ENCODE assay signal across 19 mouse cellular contexts in genomic region chr7:67031284-67031683, GRCm38 (mm10).
DNase-seq lines count a peak whose midpoint lies in the region; ATAC-seq and TF ChIP-seq lines count a peak whose summit lies in the region.
"Had no signal": no experiment of that assay in that cellular context is flagged by ENCODE, and none has a peak within 500 bp of the region (broad histone marks: within the 10 kb centered on the region; RNA-seq: fewer than 3 reads in every experiment).

No protein-coding gene starts in this region.

- TF ChIP-seq EP300 in liver, postnatal 0 days (IDR thresholded peaks at IDR 0.05; ENCODE audit: low read depth) = no peak
- TF ChIP-seq EP300 in liver, embryonic 14.5 days (IDR thresholded peaks at IDR 0.05; ENCODE audit: low read depth) = no peak

- no peaks in the 10 kb centered on the region for H3K4me1 ChIP-seq in liver, embryonic 11.5 days (replicated peaks; ENCODE audit: control insufficient read depth, insufficient read depth, low read length)
- H3K4me1 ChIP-seq in liver, postnatal 0 days (ENCODE audit: insufficient read depth) = no peaks in the 10 kb centered on the region
- peaks cover 40% of the 10 kb centered on the region for H3K4me1 ChIP-seq in heart, embryonic 12.5 days (replicated peaks)
- H3K4me1 ChIP-seq in liver, embryonic 14.5 days (replicated peaks; ENCODE audit: control insufficient read depth in 2 of 2, insufficient read depth in 2 of 2, low read length in 1 of 2) = no peaks in the 10 kb centered on the region
- H3K4me1 ChIP-seq in forebrain, postnatal 0 days (ENCODE audit: insufficient read depth) = no peaks in the 10 kb centered on the region
- H3K4me1 ChIP-seq: forebrain, embryonic 15.5 days; midbrain, embryonic 12.5 days; neural tube, embryonic 13.5 days had no signal

- H3K9ac ChIP-seq in liver, embryonic 11.5 days (ENCODE audit: low read depth, low read length) = no peak overlapping the region
- no peak overlapping the region for H3K9ac ChIP-seq in liver, postnatal 0 days (replicated peaks)
- H3K9ac ChIP-seq in heart, embryonic 12.5 days = no peak overlapping the region
- H3K9ac ChIP-seq in liver, embryonic 14.5 days (replicated peaks) = no peak overlapping the region
- no peak overlapping the region for H3K9ac ChIP-seq in forebrain, postnatal 0 days
- H3K9ac ChIP-seq: embryonic facial prominence, embryonic 12.5 days; forebrain, embryonic 15.5 days; limb, embryonic 15.5 days; midbrain, embryonic 12.5 days; neural tube, embryonic 13.5 days had no signal

- no peaks in the 10 kb centered on the region for H3K36me3 ChIP-seq in liver, embryonic 11.5 days (ENCODE audit: control insufficient read depth, insufficient read depth, low read length)
- no peaks in the 10 kb centered on the region for H3K36me3 ChIP-seq in liver, postnatal 0 days (replicated peaks; ENCODE audit: insufficient read depth, low read length)
- 0 out of 2 replicates have a peak, but pooled peaks cover 4% of the 10 kb centered on the region for H3K36me3 ChIP-seq in heart, embryonic 12.5 days
- H3K36me3 ChIP-seq in liver, embryonic 14.5 days (replicated peaks; ENCODE audit: control insufficient read depth, insufficient read depth, low read depth) = no peaks in the 10 kb centered on the region
- no peaks in the 10 kb centered on the region for H3K36me3 ChIP-seq in forebrain, postnatal 0 days (ENCODE audit: insufficient read depth)
- H3K36me3 ChIP-seq: embryonic facial prominence, embryonic 12.5 days; forebrain, embryonic 15.5 days; limb, embryonic 15.5 days; midbrain, embryonic 12.5 days; neural tube, embryonic 13.5 days had no signal

- H3K4me3 ChIP-seq in liver, embryonic 11.5 days (ENCODE audit: low read depth, low read length) = no peak overlapping the region
- H3K4me3 ChIP-seq in liver, postnatal 0 days (ENCODE audit: low read depth, low read length) = no peak overlapping the region
- no peak overlapping the region for H3K4me3 ChIP-seq in heart, embryonic 12.5 days
- H3K4me3 ChIP-seq in liver, embryonic 14.5 days (ENCODE audit: insufficient read depth in 1 of 2, low read depth in 2 of 2, low read length in 2 of 2) = no peak overlapping the region
- H3K4me3 ChIP-seq in forebrain, postnatal 0 days (ENCODE audit: low read depth, low read length) = no peak overlapping the region
- H3K4me3 ChIP-seq: embryonic facial prominence, embryonic 12.5 days; erythroblast, embryonic 14.5 days; forebrain, embryonic 15.5 days; limb, embryonic 15.5 days; midbrain, embryonic 12.5 days; neural tube, embryonic 13.5 days had no signal

- ATAC-seq in liver, embryonic 11.5 days (replicated peaks; ENCODE audit: low FRiP score) = peak; percentile 56; the same call in 1 of the 2 replicates
- no peak for ATAC-seq in liver, postnatal 0 days
- ATAC-seq in common myeloid progenitor, adult 5-6 weeks (replicated peaks; ENCODE audit: low read depth, poor library complexity, severe bottlenecking) = peak; percentile 67
- peak; percentile 91 for ATAC-seq in heart, embryonic 12.5 days (ENCODE audit: insufficient number of reproducible peaks, low FRiP score)
- ATAC-seq in liver, embryonic 14.5 days (ENCODE audit: insufficient read depth) = peak; percentile 69
- ATAC-seq in forebrain, postnatal 0 days = no peak
- ATAC-seq: forebrain, embryonic 15.5 days had no signal

- TF ChIP-seq CTCF in liver, postnatal 0 days (IDR thresholded peaks at IDR 0.05; ENCODE audit: low read depth) = no peak
- no peak for TF ChIP-seq CTCF in liver, embryonic 14.5 days (IDR thresholded peaks at IDR 0.05; ENCODE audit: low read depth)
- no peak for TF ChIP-seq CTCF in forebrain, postnatal 0 days (IDR thresholded peaks at IDR 0.05; ENCODE audit: low read depth)

- H3K9me3 ChIP-seq in liver, embryonic 11.5 days (ENCODE audit: control insufficient read depth, low read length) = no peaks in the 10 kb centered on the region
- no peaks in the 10 kb centered on the region for H3K9me3 ChIP-seq in liver, postnatal 0 days (ENCODE audit: low read length)
- peaks cover 2% of the 10 kb centered on the region; the same call in 1 of the 2 replicates for H3K9me3 ChIP-seq in heart, embryonic 12.5 days (replicated peaks)
- H3K9me3 ChIP-seq in liver, embryonic 14.5 days (ENCODE audit: control insufficient read depth, low read length) = no peaks in the 10 kb centered on the region
- H3K9me3 ChIP-seq in forebrain, postnatal 0 days (ENCODE audit: low read length) = no peaks in the 10 kb centered on the region
- H3K9me3 ChIP-seq: embryonic facial prominence, embryonic 12.5 days; forebrain, embryonic 15.5 days; limb, embryonic 15.5 days; midbrain, embryonic 12.5 days; neural tube, embryonic 13.5 days had no signal

- H3K27ac ChIP-seq in liver, embryonic 11.5 days (ENCODE audit: low read depth, low read length) = no peak overlapping the region
- H3K27ac ChIP-seq in liver, postnatal 0 days (ENCODE audit: low read depth) = no peak overlapping the region
- H3K27ac ChIP-seq in heart, embryonic 12.5 days (ENCODE audit: poor library complexity, severe bottlenecking) = peak overlapping the region; percentile 77
- H3K27ac ChIP-seq in liver, embryonic 14.5 days = no peak overlapping the region
- H3K27ac ChIP-seq in forebrain, postnatal 0 days (ENCODE audit: low read depth, low read length) = no peak overlapping the region
- H3K27ac ChIP-seq: embryonic facial prominence, embryonic 12.5 days; forebrain, embryonic 15.5 days; limb, embryonic 15.5 days; macrophage; midbrain, embryonic 12.5 days; neural tube, embryonic 13.5 days had no signal

- no peak overlapping the region for H3K4me2 ChIP-seq in liver, embryonic 11.5 days
- no peak overlapping the region for H3K4me2 ChIP-seq in liver, postnatal 0 days (ENCODE audit: low read depth, low read length)
- H3K4me2 ChIP-seq in heart, embryonic 12.5 days = no peak overlapping the region
- H3K4me2 ChIP-seq in liver, embryonic 14.5 days (ENCODE audit: low read depth) = no peak overlapping the region
- no peak overlapping the region for H3K4me2 ChIP-seq in forebrain, postnatal 0 days (ENCODE audit: low read depth)
- H3K4me2 ChIP-seq: embryonic facial prominence, embryonic 12.5 days; forebrain, embryonic 15.5 days; limb, embryonic 15.5 days; midbrain, embryonic 12.5 days; neural tube, embryonic 13.5 days had no signal

- H3K27me3 ChIP-seq in liver, embryonic 11.5 days (replicated peaks; ENCODE audit: control insufficient read depth, insufficient read depth, low read length) = no peaks in the 10 kb centered on the region
- H3K27me3 ChIP-seq in liver, postnatal 0 days (ENCODE audit: insufficient read depth, low read length) = no peaks in the 10 kb centered on the region
- H3K27me3 ChIP-seq in heart, embryonic 12.5 days (replicated peaks) = no peaks in the 10 kb centered on the region
- H3K27me3 ChIP-seq in liver, embryonic 14.5 days (ENCODE audit: control insufficient read depth, insufficient read depth, low read length) = no peaks in the 10 kb centered on the region
- H3K27me3 ChIP-seq in forebrain, postnatal 0 days (ENCODE audit: insufficient read depth, low read length) = no peaks in the 10 kb centered on the region
- H3K27me3 ChIP-seq: embryonic facial prominence, embryonic 12.5 days; forebrain, embryonic 15.5 days; limb, embryonic 15.5 days; midbrain, embryonic 12.5 days; neural tube, embryonic 13.5 days had no signal

- WGBS in liver, embryonic 11.5 days = 43% methylated on average over 2 of the region's 2 CpGs
- 52% methylated on average over 2 of the region's 2 CpGs for WGBS in liver, postnatal 0 days (ENCODE audit: insufficient replicate concordance)
- 12% methylated on average over 2 of the region's 2 CpGs for WGBS in heart, embryonic 12.5 days
- 15% methylated on average over 2 of the region's 2 CpGs for WGBS in liver, embryonic 14.5 days (ENCODE audit: insufficient replicate concordance)
- 96% methylated on average over 2 of the region's 2 CpGs for WGBS in forebrain, postnatal 0 days

- DNase-seq in liver, embryonic 11.5 days (ENCODE audit: low spot score) = no peak
- no peak for DNase-seq in liver, postnatal 0 days
- DNase-seq in liver, embryonic 14.5 days (ENCODE audit: low read depth in 3 of 3, low spot score in 3 of 3) = no peak
- no peak for DNase-seq in forebrain, postnatal 0 days
- DNase-seq in right cerebral cortex, postnatal 10 days (ENCODE audit: low spot score in 2 of 2) = no peak
- DNase-seq: adrenal gland, adult 2 months; cerebellum, adult 2 months; kidney, adult 11 months; right cerebral cortex, adult 18-20 months; thymus, postnatal 14 days had no signal

Comparison
In these comparisons a context has a peak if more than half of its experiments do, and no peak if none do; other contexts are left out.
1. ATAC-seq: peak in liver, embryonic 11.5 days (single experiment), common myeloid progenitor, adult 5-6 weeks (single experiment), heart, embryonic 12.5 days (single experiment) and liver, embryonic 14.5 days (single experiment); none in liver, postnatal 0 days (single experiment) and forebrain, postnatal 0 days (single experiment).